Mouse (Mus musculus) embryo, embryonic 11 days (tissue): ENCODE results near the gene Tns1.
A peak's percentile ranks its signal among the peaks of the same experiment; 100 is the strongest.

Experiments used
- DNase-seq: peaks from one replicate; pipeline ENCODE4 v3.0.0-alpha.2; 2015

Gene Tns1

DNA sequence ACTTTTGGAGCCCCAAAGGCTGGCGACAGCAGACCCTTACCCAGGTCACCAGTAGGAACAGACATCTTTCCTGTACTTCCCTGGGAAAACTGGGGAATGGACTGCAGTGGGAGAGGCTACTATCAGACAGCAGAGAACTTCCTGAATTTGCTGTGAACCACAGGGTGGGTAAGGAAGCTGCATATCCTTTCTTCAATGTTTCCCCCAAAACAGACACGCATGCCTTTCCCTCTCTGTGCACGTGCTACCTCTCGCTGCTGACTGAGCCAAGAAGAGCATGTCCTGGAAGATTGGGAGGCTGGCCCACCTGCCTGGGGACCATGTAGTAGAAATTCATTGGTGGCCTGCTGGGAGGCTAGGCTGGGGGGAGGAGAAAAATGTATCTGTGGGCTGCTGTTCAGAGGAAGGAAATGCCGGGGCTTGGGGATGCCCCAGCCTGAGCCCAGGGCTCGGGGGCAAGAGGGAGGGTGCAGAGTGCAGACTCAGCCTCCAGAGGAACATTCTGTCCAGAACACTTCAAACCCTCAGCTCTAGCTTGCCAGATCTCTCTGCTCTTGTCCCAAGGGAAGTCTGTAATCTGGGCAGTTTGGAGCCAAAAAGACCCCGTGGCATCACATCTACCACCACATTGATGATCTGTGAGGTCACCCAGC, 116.7 kb downstream of the Tns1 start:
- DNase-seq: no peak

- DNase-seq: no peak
Measured at GRCm38 (mm10) chr1:74005020-74005419, 119.2 kb downstream of the Tns1 start.

DNA sequence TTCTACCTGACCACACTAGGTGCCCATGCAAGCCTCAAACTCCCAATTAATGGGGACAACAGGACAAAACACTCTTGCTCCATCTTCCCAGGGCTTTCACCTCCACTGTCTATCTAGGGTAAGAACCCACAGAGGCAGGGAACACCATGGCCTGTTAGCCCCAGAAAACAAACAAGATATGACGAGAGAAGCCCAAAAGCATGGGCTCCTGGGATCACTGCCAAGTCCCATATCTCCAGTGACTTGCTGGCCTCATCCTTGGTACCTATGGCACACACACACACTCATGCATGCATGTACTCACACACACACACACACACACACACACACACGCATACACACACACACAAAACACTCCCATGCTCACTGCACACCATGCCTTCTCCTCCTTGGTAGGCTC, 120.5 kb downstream of the Tns1 start:
- DNase-seq: no peak

GRCm38 (mm10) chr1:74001449-74001820, 122.8 kb downstream of the Tns1 start:
- DNase-seq: no peak

DNA sequence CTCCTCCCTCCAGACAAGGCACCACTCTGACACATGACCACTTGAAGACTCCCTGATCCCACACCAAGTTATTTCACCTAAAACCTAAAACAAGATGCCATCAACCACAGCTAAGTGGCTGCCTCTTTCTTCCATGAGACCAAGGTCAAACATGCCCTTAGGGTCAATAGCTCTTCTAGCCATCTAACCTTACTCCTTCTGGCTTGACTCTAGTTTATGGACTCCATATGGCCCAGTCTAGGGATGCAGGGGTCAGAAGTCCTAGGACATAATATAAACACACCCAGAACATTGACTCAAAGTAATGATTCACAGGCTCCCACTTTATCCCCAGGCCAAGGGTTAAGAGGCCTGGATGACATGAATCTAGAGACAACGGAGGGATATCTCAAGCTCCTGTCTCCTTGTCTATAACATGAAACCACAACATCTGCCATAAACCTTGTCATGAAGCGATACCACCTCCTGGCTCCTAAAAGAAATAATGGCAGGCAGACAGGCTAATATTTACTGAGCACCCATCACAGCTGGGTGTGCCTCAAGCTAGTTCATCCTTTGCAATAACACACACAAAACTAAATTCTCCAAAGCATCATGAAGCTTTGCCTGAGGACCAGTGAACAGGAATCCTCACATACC, 123.3 kb downstream of the Tns1 start:
- DNase-seq: no peak

GRCm38 (mm10) chr1:74000191-74000651, 124.0 kb downstream of the Tns1 start:
- peak; percentile 59 for DNase-seq

DNA sequence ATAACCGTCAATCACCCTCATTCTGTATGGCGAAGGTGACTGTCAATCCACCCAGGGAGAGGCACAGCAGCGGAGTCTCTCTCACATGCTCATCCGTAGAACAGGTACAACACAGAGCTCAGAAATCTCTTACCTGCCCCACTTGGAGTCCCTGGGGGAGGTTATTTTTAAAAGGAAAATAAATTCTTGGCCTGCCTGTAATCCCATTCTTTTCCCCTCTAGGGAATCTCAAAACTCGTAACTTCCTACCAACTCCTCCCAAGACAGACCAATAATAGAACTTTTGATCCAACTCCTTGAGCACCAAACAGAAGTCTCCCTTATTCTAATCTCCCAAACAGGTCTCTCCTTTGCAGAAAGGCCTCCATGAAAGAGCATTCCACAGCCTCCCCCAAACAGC, 124.7 kb downstream of the Tns1 start:
- no peak for DNase-seq

DNA sequence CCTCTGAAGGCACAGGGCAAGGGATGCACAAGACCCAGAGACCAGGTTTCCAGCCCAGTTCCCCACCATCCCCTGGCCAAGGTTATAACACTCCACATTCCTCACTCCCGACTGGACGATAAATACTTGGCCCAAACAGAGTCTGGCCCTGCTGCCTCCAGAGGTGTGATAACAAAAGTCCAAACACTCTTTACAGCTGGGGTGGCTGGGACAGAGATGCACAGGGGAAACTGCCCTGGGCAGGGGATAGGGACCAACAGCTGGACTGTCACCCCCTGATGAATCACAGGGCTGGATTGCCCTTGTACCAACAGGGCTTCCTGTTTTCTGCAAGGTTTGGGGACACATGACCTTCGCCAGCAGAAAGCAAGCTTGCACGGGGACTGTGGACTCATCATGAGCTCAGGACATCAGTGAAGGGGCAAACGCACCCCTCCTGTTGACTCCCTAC, 125.3 kb downstream of the Tns1 start:
- DNase-seq: no peak

DNA sequence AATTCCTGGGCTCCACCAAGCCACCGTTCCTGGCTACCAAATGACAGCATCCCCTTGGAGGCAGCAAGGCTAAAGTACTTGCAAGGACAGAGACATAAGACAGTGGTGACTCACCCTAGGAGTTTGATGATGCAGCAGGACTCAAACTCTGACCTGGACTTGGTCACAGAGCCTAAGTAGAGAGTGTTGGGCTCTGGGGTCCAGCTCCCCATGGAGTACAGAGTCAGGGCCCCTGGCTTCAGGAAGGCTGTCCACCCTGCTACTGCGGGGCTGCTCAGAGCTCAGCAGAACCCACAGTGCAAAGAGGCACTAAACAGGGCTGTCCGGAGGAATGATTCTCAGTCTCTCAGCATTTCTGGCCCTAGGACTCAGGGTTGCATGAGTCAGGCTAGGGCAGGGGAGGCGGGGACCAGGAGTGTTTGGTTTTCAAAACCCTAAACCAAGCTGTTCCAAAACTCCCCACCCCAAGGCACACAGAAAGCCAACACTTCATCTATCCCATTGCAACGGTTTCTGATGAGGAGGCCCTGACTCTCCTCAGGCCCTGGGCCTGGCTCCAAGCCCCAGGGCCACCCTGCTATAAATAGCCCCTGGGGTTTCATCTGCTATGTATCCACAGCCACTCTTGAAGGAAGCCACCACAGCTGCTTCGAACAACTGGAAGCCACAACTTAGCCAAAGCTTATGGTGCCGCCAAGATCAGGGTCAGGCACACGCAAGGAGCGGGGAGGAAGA, 126.0 kb downstream of the Tns1 start:
- no peak for DNase-seq

DNA sequence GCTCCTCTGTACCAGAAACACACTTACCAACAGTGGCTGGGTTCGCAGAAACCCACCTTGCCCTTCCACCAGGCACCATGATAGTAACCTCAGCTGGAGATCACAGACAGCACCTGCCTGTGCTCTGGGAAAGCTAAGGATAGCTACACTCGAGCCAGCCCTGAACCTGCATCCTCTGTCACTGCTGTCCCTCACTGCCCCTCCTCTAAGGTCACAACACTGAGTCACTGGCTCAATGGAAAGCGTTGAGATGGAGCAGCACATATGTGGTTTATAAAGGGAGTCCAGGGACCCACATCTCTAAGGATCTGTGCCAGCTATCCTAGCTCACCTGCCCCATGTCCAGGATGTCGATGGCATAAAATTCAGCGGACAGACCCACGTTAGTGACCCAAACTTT, 126.9 kb downstream of the Tns1 start:
- DNase-seq: no peak

- DNase-seq: no peak
Measured at GRCm38 (mm10) chr1:73996650-73997049, 127.6 kb downstream of the Tns1 start.

- DNase-seq: peak; percentile 73
Measured at GRCm38 (mm10) chr1:73996209-73996608, 128.0 kb downstream of the Tns1 start.

GRCm38 (mm10) chr1:73995063-73995810, 129.0 kb downstream of the Tns1 start:
- no peak for DNase-seq

GRCm38 (mm10) chr1:73993901-73994426, 130.3 kb downstream of the Tns1 start:
- DNase-seq: no peak

GRCm38 (mm10) chr1:73993279-73993678, 131.0 kb downstream of the Tns1 start:
- DNase-seq: no peak

- DNase-seq: no peak
Measured at GRCm38 (mm10) chr1:73992201-73992938, 131.9 kb downstream of the Tns1 start.

GRCm38 (mm10) chr1:73991226-73991625, 133.0 kb downstream of the Tns1 start:
- no peak for DNase-seq

GRCm38 (mm10) chr1:73990024-73990423, 134.2 kb downstream of the Tns1 start:
- no peak for DNase-seq

GRCm38 (mm10) chr1:73987705-73988201, 136.5 kb downstream of the Tns1 start:
- DNase-seq: no peak

GRCm38 (mm10) chr1:73986268-73987045, 137.8 kb downstream of the Tns1 start:
- peak; percentile 74 for DNase-seq

GRCm38 (mm10) chr1:73985611-73986010, 138.6 kb downstream of the Tns1 start:
- DNase-seq: no peak
